Mouse (Mus musculus) hindbrain, embryonic 12.5 days (tissue): ENCODE data around the gene Stt3a. TPM values are rescaled to one million over a fixed set of nuclear protein-coding genes. Genes with fewer than 3 reads are reported as not detected.

ENCODE experiments used
- ATAC-seq: fragments of 200-750 bp; cut with Nextera tagmentation; 2 replicates; pipeline ENCODE4 v1.8.0; 2017; ENCODE audit warnings: moderate TSS enrichment; ENCODE audit not compliant: low FRiP score
- H3K27ac ChIP-seq: fragments of 300-500 bp; sonication (generic); 2 replicates; pipeline ENCODE4 v1.5.1; 2016; ENCODE audit warnings: mild to moderate bottlenecking
- H3K27me3 ChIP-seq: fragments of 300-500 bp; sonication (generic); 2 replicates; pipeline ENCODE4 v1.6.1; 2016; ENCODE audit warnings: mild to moderate bottlenecking
- H3K36me3 ChIP-seq: fragments of 300-500 bp; sonication (generic); 2 replicates; pipeline ENCODE4 v1.6.1; 2016; ENCODE audit warnings: mild to moderate bottlenecking
- H3K4me1 ChIP-seq: fragments of 300-500 bp; sonication (generic); 2 replicates; pipeline ENCODE4 v1.6.1; 2016
- H3K4me2 ChIP-seq: fragments of 300-500 bp; sonication (generic); replicated peaks from 2 replicates; pipeline ENCODE4 v1.6.1; 2016; ENCODE audit warnings: mild to moderate bottlenecking
- H3K4me3 ChIP-seq: fragments of 300-500 bp; sonication (generic); 2 replicates; pipeline ENCODE4 v1.5.1; 2016; ENCODE audit warnings: mild to moderate bottlenecking
- H3K9ac ChIP-seq: fragments of 300-500 bp; sonication (generic); 2 replicates; pipeline ENCODE4 v1.6.1; 2016; ENCODE audit warnings: mild to moderate bottlenecking, moderate library complexity
- H3K9me3 ChIP-seq: fragments of 300-500 bp; sonication (generic); replicated peaks from 2 replicates; pipeline ENCODE4 v1.6.1; 2016; ENCODE audit warnings: mild to moderate bottlenecking
- WGBS: fragments of 180-500 bp; shearing (Covaris S2); methylation state at CpG from one replicate; pipeline ENCODE4 v1.1.7; 2016; 5-methylcytosine and 5-hydroxymethylcytosine counted together
- polyA plus RNA-seq: library from polyadenylated mRNA; unstranded; fragments of >200 nt; fragmentation: Nextera tagmentation; extraction: Ambion mirVana; gene quantifications from 2 replicates; pipeline ENCODE4 v1.2.1, GENCODE M21; 2016

Stt3a gene
- polyA plus RNA-seq, 1 experiment from 2014 or later, result 167 TPM

GRCm38 (mm10) chr9:36694276-36694675 lies 73.2 kb downstream of the Stt3a start:
- Histone ChIP-seq H3K4me3 (no peak overlapping the region), H3K36me3 (no peaks in the 10 kb centered on the region), H3K4me2 (no peak overlapping the region), H3K4me1 (no peaks in the 10 kb centered on the region), H3K27me3 (no peaks in the 10 kb centered on the region), H3K9me3 (no peaks in the 10 kb centered on the region), H3K27ac (no peak overlapping the region), H3K9ac (no peak overlapping the region)
- 93% methylated on average over 10 of the region's 10 CpGs for WGBS
- ATAC-seq, result no peak

- no peaks in the 10 kb centered on the region for H3K4me1 ChIP-seq
- no peak for ATAC-seq
- H3K9me3 ChIP-seq, result no peaks in the 10 kb centered on the region
- H3K9ac ChIP-seq, result no peak within 1 kb of the TSS
- H3K4me2 ChIP-seq, result no peak within 1 kb of the TSS
- H3K36me3 ChIP-seq, result no peaks in the 10 kb centered on the region
- no peaks in the 10 kb centered on the region for H3K27me3 ChIP-seq
- no peak within 1 kb of the TSS for H3K4me3 ChIP-seq
- H3K27ac ChIP-seq, result no peak within 1 kb of the TSS
- WGBS, result 68% methylated on average over 1 of the region's 1 CpGs
These were observed 74.6 kb downstream of the Stt3a start, which contains the start of gene Acrv1 for GRCm38 (mm10) chr9:36692920-36693319. Gene Acrv1, plus strand, starts transcription at chr9:36693220.

- Histone ChIP-seq H3K4me2 (no peak overlapping the region), H3K27me3 (no peaks in the 10 kb centered on the region), H3K27ac (no peak overlapping the region), H3K4me3 (no peak overlapping the region), H3K4me1 (no peaks in the 10 kb centered on the region), H3K36me3 (no peaks in the 10 kb centered on the region), H3K9me3 (no peaks in the 10 kb centered on the region), H3K9ac (no peak overlapping the region)
- no peak for ATAC-seq
These were observed 80.2 kb downstream of the Stt3a start for GRCm38 (mm10) chr9:36687329-36687728.

- Histone ChIP-seq H3K4me2 (no peak overlapping the region), H3K27ac (no peak overlapping the region), H3K4me3 (no peak overlapping the region), H3K9me3 (no peaks in the 10 kb centered on the region), H3K9ac (no peak overlapping the region), H3K4me1 (no peaks in the 10 kb centered on the region), H3K36me3 (no peaks in the 10 kb centered on the region), H3K27me3 (no peaks in the 10 kb centered on the region)
- 78% methylated on average over 2 of the region's 2 CpGs for WGBS
- ATAC-seq, result no peak
These were observed 86.1 kb downstream of the Stt3a start for GRCm38 (mm10) chr9:36681424-36681823.

Other genes with a start within 250 kb of the Stt3a start
- gene Gm5615, start 225.7 kb downstream of the Stt3a start, polyA plus RNA-seq, result not detected in 2 replicates
- gene Gm17689, start 185.0 kb downstream of the Stt3a start, polyA plus RNA-seq, result not detected in 2 replicates
- not detected in 2 replicates for gene A630095E13Rik, start 124.3 kb downstream of the Stt3a start, polyA plus RNA-seq
- gene Acrv1, start 74.5 kb downstream of the Stt3a start, polyA plus RNA-seq, result not detected in 2 replicates
- 24.7 and 33.8 TPM in 2 replicates for gene Chek1, start 40.6 kb downstream of the Stt3a start, polyA plus RNA-seq
- gene Ei24, start 29.7 kb upstream of the Stt3a start, polyA plus RNA-seq, result 119 TPM in 2 replicates
- 386 and 387 TPM in 2 replicates for gene Fez1, start 54.2 kb upstream of the Stt3a start, polyA plus RNA-seq